Mouse (Mus musculus): ENCODE measurements around the gene Micall1. TPM values are rescaled to one million over a fixed set of nuclear protein-coding genes. Genes with fewer than 3 reads are reported as not detected.

Micall1 gene
- total RNA-seq, 2 experiments from 2014 or later: 22.2 to 26.8 TPM

GRCm38 (mm10) chr15:79128208-79128607, 19.5 kb downstream of the Micall1 start:
- DNase-seq (ENCODE audit: low spot score in 2 of 2): no peak

DNA sequence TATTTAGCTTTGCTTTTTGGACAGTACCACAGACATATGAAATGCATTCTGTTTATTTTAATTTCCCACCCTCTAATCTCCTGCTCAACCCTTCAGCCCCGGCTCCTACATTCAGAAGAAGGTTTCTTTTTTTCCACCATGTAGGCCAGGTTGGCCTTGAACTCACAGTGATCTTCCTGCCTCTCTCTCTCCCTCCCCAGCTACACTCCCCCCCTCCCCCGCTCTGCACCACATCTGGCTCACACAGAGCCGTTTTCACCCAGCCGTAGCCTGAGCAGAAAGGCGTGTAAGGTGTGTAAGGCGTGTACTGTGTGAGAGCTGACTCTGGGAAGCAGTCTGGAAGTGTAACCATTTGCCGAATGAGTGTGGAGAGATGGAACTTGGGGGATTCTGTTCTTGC, 20.6 kb downstream of the Micall1 start:
- DNase-seq (ENCODE audit: low spot score in 2 of 2): no peak

- no peak for DNase-seq (ENCODE audit: low spot score in 2 of 2)
Measured at GRCm38 (mm10) chr15:79130782-79131181, 22.1 kb downstream of the Micall1 start.

DNA sequence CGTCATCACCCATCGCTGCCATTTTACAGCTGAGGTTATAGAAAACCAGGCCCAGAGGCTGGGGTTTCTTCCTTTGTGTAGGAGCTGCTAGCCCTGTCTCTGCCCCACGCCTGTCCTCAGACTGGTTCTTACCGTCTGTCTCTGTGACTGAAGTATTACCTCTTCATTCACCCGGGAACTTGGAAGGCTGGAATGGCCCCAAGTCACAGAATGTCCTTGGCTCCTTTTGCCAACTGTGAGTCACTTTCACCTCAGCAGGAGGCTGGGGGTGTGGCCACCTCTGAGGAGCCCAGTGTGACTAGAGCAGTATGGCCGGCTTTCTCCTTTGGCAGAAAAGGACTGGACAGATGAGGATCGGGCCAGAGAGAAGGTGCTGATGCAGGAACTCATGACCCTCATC, 22.7 kb downstream of the Micall1 start:
- DNase-seq (ENCODE audit: low spot score in 2 of 2): no peak

- no peak for DNase-seq (ENCODE audit: low spot score in 2 of 2)
Measured at GRCm38 (mm10) chr15:79133191-79133661, 24.5 kb downstream of the Micall1 start.

GRCm38 (mm10) chr15:79134496-79135270, 26.0 kb downstream of the Micall1 start:
- DNase-seq (ENCODE audit: low spot score in 2 of 2): no peak

DNA sequence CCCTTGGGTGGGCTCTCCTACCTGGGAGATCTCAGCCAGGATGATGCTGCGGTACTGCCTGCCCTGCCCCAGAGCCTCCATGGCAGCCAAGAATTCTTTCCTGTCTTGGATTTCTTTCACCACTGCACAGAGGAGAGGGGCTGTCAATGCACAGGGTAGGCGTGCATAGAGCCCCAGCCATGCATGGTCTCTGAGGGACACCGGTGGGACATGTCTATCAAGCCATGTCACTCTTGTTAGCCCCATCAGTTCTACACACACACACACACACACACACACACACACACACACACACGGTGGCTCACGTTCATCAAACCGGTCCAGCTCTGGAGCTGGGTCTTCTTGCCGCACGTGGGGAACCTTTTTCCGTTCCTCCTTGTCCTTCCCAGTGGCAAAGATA, 26.6 kb downstream of the Micall1 start:
- no peak for DNase-seq (ENCODE audit: low spot score in 2 of 2)

- DNase-seq (ENCODE audit: low spot score in 2 of 2): no peak
Measured at GRCm38 (mm10) chr15:79135783-79136575, 27.3 kb downstream of the Micall1 start.

DNA sequence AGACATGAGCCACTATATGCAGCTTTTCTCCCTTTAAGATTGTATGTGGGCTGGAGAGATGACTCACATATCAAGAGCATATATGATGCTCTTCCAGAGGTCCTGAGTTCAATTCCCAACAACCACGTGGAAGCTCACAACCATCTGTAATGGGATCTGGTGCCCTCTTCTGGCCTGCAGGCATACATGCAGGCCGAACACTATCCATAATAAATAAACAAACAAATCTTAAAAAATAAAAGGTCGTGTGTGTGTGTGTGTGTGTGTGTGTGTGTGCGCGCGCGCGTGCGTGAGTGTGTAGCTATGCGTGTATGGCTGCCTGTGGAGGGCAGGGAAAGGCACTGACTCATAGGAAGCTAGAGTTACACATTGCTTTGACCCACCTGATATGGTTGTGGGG, 30.9 kb downstream of the Micall1 start:
- DNase-seq (ENCODE audit: low spot score in 2 of 2): no peak

- DNase-seq (ENCODE audit: low spot score in 2 of 2): peak; percentile 96
Measured at GRCm38 (mm10) chr15:79140866-79141565, 32.3 kb downstream of the Micall1 start, which contains the start of the genes Polr2f and 1700088E04Rik. Gene Polr2f (plus strand): TSS chr15:79141009. Gene 1700088E04Rik (minus strand): TSS chr15:79141253.

GRCm38 (mm10) chr15:79141566-79141917, 32.8 kb downstream of the Micall1 start:
- no peak for DNase-seq (ENCODE audit: low spot score in 2 of 2)

- DNase-seq (ENCODE audit: low spot score in 2 of 2): no peak
Measured at GRCm38 (mm10) chr15:79143316-79143715, 34.6 kb downstream of the Micall1 start.

- no peak for DNase-seq (ENCODE audit: low spot score in 2 of 2)
Measured at GRCm38 (mm10) chr15:79144021-79144420, 35.3 kb downstream of the Micall1 start.

- no peak for DNase-seq (ENCODE audit: low spot score in 2 of 2)
Measured at GRCm38 (mm10) chr15:79145522-79145921, 36.8 kb downstream of the Micall1 start.

GRCm38 (mm10) chr15:79148533-79148932, 39.8 kb downstream of the Micall1 start:
- peak; percentile 77 to 89 for DNase-seq (ENCODE audit: low spot score in 2 of 2)

DNA sequence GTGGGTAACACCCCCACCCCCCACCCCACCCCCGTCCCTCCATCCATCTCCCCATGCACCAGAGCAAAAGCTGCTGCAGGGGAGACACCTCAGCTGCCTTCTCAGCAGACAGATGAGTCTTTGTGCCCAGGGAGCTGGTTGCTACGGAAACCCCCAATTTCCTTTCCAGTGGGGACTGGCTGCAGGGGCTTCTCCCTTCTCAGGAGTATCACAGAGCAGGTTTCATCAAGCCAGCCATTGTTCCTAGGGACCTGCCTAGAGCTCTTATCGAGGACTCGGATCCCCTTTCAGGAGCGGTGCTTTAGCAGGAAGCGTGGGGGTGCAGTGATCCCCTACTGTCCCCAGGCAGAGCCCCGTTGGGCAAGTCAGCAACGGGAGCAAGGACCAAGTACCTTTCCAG, 43.2 kb downstream of the Micall1 start:
- no peak for DNase-seq (ENCODE audit: low spot score in 2 of 2)

DNA sequence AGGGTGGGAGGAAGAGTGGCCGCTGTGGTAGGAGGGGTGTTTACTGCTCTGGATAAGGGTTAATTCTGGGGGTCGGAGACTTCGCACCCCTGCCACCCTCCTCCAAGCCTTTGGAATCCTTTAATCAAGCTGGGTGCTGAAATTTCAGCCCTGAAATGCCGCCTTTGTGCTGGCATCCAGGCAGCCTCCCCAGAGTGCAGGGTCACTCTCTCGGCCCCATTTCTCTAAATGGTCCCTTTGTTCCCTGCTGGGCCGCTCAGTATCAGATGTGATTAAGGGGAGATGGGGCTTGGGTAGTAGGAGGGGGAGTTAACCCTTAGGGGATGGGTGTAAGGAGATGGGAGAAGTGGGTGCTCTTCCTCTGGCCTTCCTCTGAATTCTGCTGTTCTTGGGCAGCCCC, 44.0 kb downstream of the Micall1 start:
- no peak for DNase-seq (ENCODE audit: low spot score in 2 of 2)

DNA sequence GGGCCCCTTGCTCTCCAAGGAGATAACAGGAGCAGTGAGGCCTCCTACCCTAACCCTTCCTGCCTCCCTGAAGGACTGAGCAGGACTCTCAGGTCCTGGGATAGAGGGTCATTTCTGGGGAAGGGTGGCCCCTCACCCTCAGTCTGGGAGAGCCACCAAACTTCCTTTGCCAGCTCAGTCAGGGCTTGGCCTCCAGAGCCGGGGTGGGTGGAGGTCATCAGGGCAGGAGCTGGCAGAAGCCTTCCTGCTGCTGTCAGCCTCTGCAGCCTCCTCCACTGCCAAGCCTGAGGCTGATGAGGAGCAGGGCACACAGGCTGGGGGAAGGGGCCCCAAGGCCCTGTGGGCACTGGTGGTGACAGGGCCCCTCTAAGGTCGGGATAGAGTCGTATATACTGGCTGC, 46.9 kb downstream of the Micall1 start:
- no peak for DNase-seq (ENCODE audit: low spot score in 2 of 2)

DNA sequence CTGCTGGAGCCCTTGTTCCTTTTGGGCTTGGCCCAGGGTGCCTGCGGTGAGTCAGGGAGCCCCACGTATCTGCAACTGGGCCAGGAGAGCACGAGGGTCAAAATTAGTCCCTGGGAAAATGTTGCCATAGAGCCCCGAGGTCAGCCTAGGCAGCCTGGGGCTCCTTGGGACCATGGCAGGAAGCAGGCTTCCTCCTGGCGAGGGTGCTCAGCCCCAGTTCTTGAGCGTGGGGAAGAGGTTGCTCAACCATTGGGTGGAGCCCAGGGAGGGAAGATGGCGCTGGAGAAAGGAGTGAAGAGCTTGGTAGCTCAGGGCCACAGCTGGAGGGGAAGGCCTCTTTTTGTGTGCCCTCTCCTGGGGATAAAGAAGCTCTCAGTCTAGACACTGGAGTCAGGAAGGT, 53.6 kb downstream of the Micall1 start:
- no peak for DNase-seq (ENCODE audit: low spot score in 2 of 2)

DNA sequence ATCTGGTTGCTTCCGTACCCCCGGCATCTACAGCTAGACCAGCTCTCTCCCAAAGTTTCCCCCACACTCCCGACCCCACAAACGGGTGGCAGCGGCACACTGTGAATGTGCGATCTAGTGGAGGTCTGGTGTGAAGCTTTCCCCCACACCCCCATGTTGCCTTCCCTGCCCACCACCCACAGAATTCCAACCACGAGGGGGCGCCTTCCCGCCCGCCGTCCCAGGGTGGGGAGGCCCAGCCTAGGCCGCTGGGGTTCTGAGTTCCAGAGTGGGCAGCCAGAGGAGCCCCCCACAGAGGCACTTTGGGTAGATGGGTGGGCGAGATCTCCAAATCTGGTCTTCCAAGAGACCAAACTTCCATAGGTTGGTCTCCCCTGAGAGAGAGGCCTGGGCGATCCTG, 54.1 kb downstream of the Micall1 start:
- no peak for DNase-seq (ENCODE audit: low spot score in 2 of 2)

DNA sequence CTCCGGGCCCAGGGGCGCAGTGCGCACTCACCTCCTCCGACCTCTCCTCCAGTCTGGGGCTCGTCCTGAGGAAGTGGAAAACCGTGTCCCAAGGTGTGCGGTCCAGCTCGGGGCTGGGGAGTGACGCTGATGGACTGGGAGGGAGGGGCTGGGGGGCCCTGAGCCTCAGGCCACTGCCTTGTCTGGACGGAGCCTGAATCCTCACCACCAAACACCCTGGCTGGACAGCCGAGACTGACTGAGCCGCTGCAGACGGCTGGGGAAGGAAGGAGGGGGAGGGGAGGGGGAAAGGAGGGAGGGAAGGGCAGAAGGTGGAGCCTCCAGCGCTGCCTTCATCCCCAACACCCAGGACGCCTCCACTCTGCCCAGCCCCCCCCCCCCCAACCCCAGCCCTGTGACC, 55.6 kb downstream of the Micall1 start:
- no peak for DNase-seq (ENCODE audit: low spot score in 2 of 2)

DNA sequence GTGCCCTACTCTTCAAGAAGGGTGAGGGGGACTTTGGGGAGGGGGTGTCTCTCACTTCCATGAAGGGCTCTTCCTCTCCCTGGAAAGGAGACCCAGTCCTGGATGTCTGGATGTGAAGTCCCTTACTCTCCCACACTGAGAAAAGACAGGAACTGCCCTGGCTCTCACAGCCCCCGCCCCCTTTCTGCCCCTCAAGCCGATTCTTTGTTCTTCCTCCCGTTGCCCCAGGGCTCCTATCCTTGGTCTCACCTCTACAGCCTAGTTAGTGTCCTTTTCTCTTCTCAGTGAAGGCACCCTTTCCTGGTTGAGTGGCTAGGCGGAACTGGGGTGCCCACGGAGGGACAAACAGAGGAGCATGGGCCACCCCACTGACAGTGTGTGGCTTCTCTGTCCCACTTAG, 56.4 kb downstream of the Micall1 start, which contains the start of gene Sox10:
TSS of gene Sox10 (minus strand) at position 101 of the 400 bp plus-strand sequence.
- DNase-seq (ENCODE audit: low spot score in 2 of 2): no peak
